Mouse (Mus musculus) CH12F3 (cell line): ENCODE measurements around the gene Gm10486.
"Not testable (repeated sequence)": the region's sequence is repeated elsewhere in the genome, so short reads cannot be mapped to it uniquely, and the experiment has no call there.

ENCODE experiments used
- in situ Hi-C: fragments of 300-500 bp; cut with MboI; formaldehyde crosslinking; loops from 2 replicates; pipeline ENCODE4 v1.14.3; 2020; ENCODE audit warnings: low sequenced_read_pairs

Gm10486 gene

GRCm38 (mm10) chrX:35067084-35067483 lies at the start of gene Gm10486:
Gene Gm10486 (plus strand): TSS chrX:35067384.
- in situ Hi-C loops, result not testable (repeated sequence)
